Mouse (Mus musculus) testis, adult 2 months (tissue): ENCODE data around the gene Slc38a1.

Experiments
- CTCF ChIP-seq: fragments of 200-500 bp; IDR thresholded peaks from 2 replicates; pipeline ENCODE4 v1.5.1; 2012; ENCODE audit warnings: low read depth, mild to moderate bottlenecking, inconsistent platforms, low read length, moderate library complexity; ENCODE audit not compliant: control insufficient read depth, insufficient read depth, insufficient replicate concordance
- POLR2A ChIP-seq: fragments of 200-500 bp; IDR thresholded peaks from 2 replicates; pipeline ENCODE4 v1.6.1; 2012; ENCODE audit warnings: low read depth, mild to moderate bottlenecking, inconsistent platforms, low read length, moderate library complexity; ENCODE audit not compliant: control insufficient read depth

GRCm38 (mm10) chr15:96593866-96594265, 48.8 kb downstream of the Slc38a1 start:
- no peak for TF ChIP-seq CTCF
- TF ChIP-seq POLR2A = no peak
